Mouse (Mus musculus): ENCODE data around the gene Blcap.

DNA sequence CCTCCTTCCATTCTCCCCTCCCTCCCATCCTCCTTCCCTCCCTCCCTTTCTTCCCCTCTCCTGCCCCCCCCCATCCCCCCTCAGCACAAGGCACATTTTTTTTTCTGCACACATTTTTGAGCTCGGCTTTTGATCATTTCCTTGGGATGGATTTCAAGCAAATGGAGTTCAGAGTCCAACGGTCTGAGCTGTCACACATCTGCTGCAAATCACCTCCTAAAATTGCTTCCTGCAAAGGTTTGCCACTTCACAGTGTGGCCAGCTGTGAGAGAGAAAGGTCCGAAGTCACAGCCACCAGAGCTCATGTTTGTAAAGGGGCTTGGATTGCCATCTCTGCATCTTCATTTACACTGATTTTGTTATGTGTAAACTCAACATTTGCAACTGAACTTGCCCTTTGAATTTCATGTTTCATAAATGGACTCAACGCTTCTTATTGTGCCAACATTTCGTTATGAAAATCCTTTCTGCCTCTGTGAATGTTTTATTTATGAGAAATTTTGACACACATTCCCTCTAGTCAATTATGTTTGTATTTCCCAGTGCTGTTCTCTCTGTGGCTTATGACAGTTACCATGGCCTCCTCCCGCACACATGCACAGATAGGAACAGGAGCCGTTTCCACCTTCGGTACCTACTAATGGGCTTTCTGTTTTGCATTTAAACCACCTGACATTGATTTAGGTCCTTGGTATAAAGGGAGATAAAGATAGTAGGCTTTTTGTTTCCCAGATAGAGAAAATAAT is 39.2 kb downstream of the Blcap start:
- TF ChIP-seq CTCF (conservative IDR thresholded peaks at IDR 0.05; ENCODE audit: low read length): no peak
- TF ChIP-seq NANOG (IDR thresholded peaks at IDR 0.05; ENCODE audit: borderline replicate concordance, low read length): no peak
- TF ChIP-seq POU5F1 (IDR thresholded peaks at IDR 0.05; ENCODE audit: borderline replicate concordance, low read length): no peak
